Mouse (Mus musculus) hindbrain, embryonic 12.5 days (tissue): ENCODE data around the gene Mrfap1. TPM values are rescaled to one million over a fixed set of nuclear protein-coding genes. Genes with fewer than 3 reads are reported as not detected.
"Not testable (repeated sequence)": the region's sequence is repeated elsewhere in the genome, so short reads cannot be mapped to it uniquely, and the experiment has no call there.

Experiments
- ATAC-seq: fragments of 200-750 bp; cut with Nextera tagmentation; 2 replicates; pipeline ENCODE4 v1.8.0; 2017; ENCODE audit warnings: moderate TSS enrichment; ENCODE audit not compliant: low FRiP score
- H3K27ac ChIP-seq: fragments of 300-500 bp; sonication (generic); 2 replicates; pipeline ENCODE4 v1.5.1; 2016; ENCODE audit warnings: mild to moderate bottlenecking
- H3K27me3 ChIP-seq: fragments of 300-500 bp; sonication (generic); 2 replicates; pipeline ENCODE4 v1.6.1; 2016; ENCODE audit warnings: mild to moderate bottlenecking
- H3K36me3 ChIP-seq: fragments of 300-500 bp; sonication (generic); 2 replicates; pipeline ENCODE4 v1.6.1; 2016; ENCODE audit warnings: mild to moderate bottlenecking
- H3K4me1 ChIP-seq: fragments of 300-500 bp; sonication (generic); 2 replicates; pipeline ENCODE4 v1.6.1; 2016
- H3K4me2 ChIP-seq: fragments of 300-500 bp; sonication (generic); replicated peaks from 2 replicates; pipeline ENCODE4 v1.6.1; 2016; ENCODE audit warnings: mild to moderate bottlenecking
- H3K4me3 ChIP-seq: fragments of 300-500 bp; sonication (generic); 2 replicates; pipeline ENCODE4 v1.5.1; 2016; ENCODE audit warnings: mild to moderate bottlenecking
- H3K9ac ChIP-seq: fragments of 300-500 bp; sonication (generic); 2 replicates; pipeline ENCODE4 v1.6.1; 2016; ENCODE audit warnings: mild to moderate bottlenecking, moderate library complexity
- H3K9me3 ChIP-seq: fragments of 300-500 bp; sonication (generic); replicated peaks from 2 replicates; pipeline ENCODE4 v1.6.1; 2016; ENCODE audit warnings: mild to moderate bottlenecking
- WGBS: fragments of 180-500 bp; shearing (Covaris S2); methylation state at CpG from one replicate; pipeline ENCODE4 v1.1.7; 2016; 5-methylcytosine and 5-hydroxymethylcytosine counted together
- polyA plus RNA-seq: library from polyadenylated mRNA; unstranded; fragments of >200 nt; fragmentation: Nextera tagmentation; extraction: Ambion mirVana; gene quantifications from 2 replicates; pipeline ENCODE4 v1.2.1, GENCODE M21; 2016

The Mrfap1 gene
- polyA plus RNA-seq, 1 experiment from 2014 or later: 495 TPM

DNA sequence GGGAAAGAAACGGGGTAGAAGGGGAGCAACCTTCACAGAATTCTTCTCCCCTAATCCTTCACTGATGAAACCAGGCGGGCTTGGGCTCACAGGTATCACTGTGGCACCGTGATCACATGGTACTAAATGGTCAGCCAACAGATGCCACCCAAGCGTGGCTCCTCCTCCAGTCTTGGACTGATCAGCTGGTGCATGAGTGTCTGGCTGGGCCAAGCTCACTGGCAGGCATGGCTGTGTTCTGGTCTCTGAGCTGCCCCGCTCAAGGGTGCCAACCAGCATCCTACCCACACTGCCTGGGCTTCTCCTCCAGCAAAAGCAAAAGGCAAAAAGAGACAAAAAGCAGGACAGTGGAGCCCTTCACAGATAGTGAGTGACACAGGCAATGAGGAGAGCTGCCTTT lies 23.2 kb upstream of the Mrfap1 start:
- 92% methylated on average over 5 of the region's 5 CpGs for WGBS
- H3K9me3 ChIP-seq: no peaks in the 10 kb centered on the region
- ATAC-seq: no peak
- H3K4me2 ChIP-seq: no peak overlapping the region
- H3K4me1 ChIP-seq: no peaks in the 10 kb centered on the region
- no peaks in the 10 kb centered on the region for H3K27me3 ChIP-seq
- peaks cover 34% of the 10 kb centered on the region for H3K36me3 ChIP-seq
- H3K4me3 ChIP-seq: no peak overlapping the region
- H3K27ac ChIP-seq: no peak overlapping the region
- H3K9ac ChIP-seq: no peak overlapping the region

DNA sequence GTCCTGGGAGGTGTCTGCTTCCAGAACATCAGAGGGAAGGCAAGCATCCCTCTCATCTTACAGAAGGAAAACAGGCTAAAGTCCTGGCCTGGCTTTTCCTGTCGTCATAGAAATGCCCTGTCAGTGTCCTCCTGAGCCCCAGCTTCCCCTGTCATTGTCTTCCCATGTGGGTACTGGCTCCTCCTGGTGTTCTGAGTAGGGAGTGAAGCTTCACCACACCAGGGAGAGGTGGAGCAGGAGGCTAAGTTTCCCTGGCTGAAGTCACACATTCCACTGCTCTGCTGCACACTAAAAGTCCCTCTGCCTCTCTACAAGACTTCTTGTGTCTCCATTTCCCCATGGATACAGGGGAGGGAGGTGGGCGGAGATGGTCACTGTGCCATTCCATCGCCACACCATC lies 21.2 kb upstream of the Mrfap1 start:
- no peak overlapping the region for H3K4me2 ChIP-seq
- H3K9me3 ChIP-seq: no peaks in the 10 kb centered on the region
- no peak for ATAC-seq
- 56% methylated on average over 3 of the region's 3 CpGs for WGBS
- no peaks in the 10 kb centered on the region for H3K4me1 ChIP-seq
- no peak overlapping the region for H3K9ac ChIP-seq
- H3K27me3 ChIP-seq: no peaks in the 10 kb centered on the region
- no peak overlapping the region for H3K27ac ChIP-seq
- H3K4me3 ChIP-seq: no peak overlapping the region
- H3K36me3 ChIP-seq: peaks cover 32% of the 10 kb centered on the region

- WGBS: 74% methylated on average over 6 of the region's 6 CpGs
- Histone ChIP-seq H3K4me2 (no peak overlapping the region), H3K9me3 (no peaks in the 10 kb centered on the region), H3K36me3 (peaks cover 26% of the 10 kb centered on the region), H3K27ac (no peak overlapping the region), H3K4me1 (no peaks in the 10 kb centered on the region), H3K9ac (no peak overlapping the region), H3K4me3 (no peak overlapping the region), H3K27me3 (no peaks in the 10 kb centered on the region)
- ATAC-seq: no peak
Measured at GRCm38 (mm10) chr5:36814554-36814953, 18.0 kb upstream of the Mrfap1 start.

- Histone ChIP-seq H3K9ac (no peak overlapping the region), H3K27me3 (no peaks in the 10 kb centered on the region), H3K36me3 (peaks cover 16% of the 10 kb centered on the region), H3K4me3 (no peak overlapping the region), H3K27ac (no peak overlapping the region), H3K4me2 (no peak overlapping the region), H3K9me3 (no peaks in the 10 kb centered on the region), H3K4me1 (no peaks in the 10 kb centered on the region)
- 24% methylated on average over 3 of the region's 3 CpGs for WGBS
- peak; percentile 43; the same call in 1 of the 2 replicates for ATAC-seq
Measured at GRCm38 (mm10) chr5:36811413-36811812, 14.8 kb upstream of the Mrfap1 start.

GRCm38 (mm10) chr5:36810634-36811033 lies 14.1 kb upstream of the Mrfap1 start:
- no peaks in the 10 kb centered on the region for H3K9me3 ChIP-seq
- peaks cover 12% of the 10 kb centered on the region for H3K36me3 ChIP-seq
- no peak overlapping the region for H3K4me2 ChIP-seq
- no peaks in the 10 kb centered on the region for H3K27me3 ChIP-seq
- WGBS: 81% methylated on average over 3 of the region's 3 CpGs
- H3K9ac ChIP-seq: no peak overlapping the region
- H3K4me3 ChIP-seq: no peak overlapping the region
- H3K27ac ChIP-seq: no peak overlapping the region
- no peaks in the 10 kb centered on the region for H3K4me1 ChIP-seq
- ATAC-seq: peak; percentile 16; the same call in 1 of the 2 replicates

GRCm38 (mm10) chr5:36809123-36809522 lies 12.6 kb upstream of the Mrfap1 start:
- H3K4me3 ChIP-seq: no peak overlapping the region
- ATAC-seq: no peak
- no peaks in the 10 kb centered on the region for H3K27me3 ChIP-seq
- no peak overlapping the region for H3K27ac ChIP-seq
- 86% methylated on average over 7 of the region's 7 CpGs for WGBS
- H3K4me1 ChIP-seq: no peaks in the 10 kb centered on the region
- H3K4me2 ChIP-seq: no peak overlapping the region
- H3K9ac ChIP-seq: no peak overlapping the region
- H3K36me3 ChIP-seq: no peaks in the 10 kb centered on the region; the same call in 1 of the 2 replicates
- H3K9me3 ChIP-seq: no peaks in the 10 kb centered on the region

DNA sequence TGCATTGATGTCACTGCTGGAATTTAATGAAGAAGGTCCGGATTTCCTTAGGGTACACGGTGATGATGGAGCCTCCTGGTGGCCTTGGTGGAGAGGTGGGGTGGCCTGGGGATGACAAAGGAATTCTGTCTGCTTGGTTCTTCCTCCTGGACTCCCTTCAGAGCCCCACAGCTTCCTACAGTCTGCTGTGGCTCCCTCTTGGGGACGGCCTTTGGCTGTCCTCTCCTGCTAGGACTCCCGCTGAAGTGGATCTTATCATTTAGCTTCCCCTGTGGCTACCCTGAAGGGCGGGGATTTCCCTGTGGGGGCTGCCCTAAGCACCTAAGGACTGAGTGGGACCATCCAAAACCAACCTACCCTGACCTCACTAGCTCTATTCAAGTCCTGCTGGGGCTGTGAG lies 10.5 kb upstream of the Mrfap1 start:
- Histone ChIP-seq H3K27me3 (no peaks in the 10 kb centered on the region), H3K4me3 (no peak overlapping the region), H3K4me1 (no peaks in the 10 kb centered on the region), H3K4me2 (no peak overlapping the region), H3K9ac (no peak overlapping the region), H3K27ac (no peak overlapping the region), H3K36me3 (no peaks in the 10 kb centered on the region), H3K9me3 (no peaks in the 10 kb centered on the region)
- WGBS: 28% methylated on average over 5 of the region's 5 CpGs
- no peak for ATAC-seq

DNA sequence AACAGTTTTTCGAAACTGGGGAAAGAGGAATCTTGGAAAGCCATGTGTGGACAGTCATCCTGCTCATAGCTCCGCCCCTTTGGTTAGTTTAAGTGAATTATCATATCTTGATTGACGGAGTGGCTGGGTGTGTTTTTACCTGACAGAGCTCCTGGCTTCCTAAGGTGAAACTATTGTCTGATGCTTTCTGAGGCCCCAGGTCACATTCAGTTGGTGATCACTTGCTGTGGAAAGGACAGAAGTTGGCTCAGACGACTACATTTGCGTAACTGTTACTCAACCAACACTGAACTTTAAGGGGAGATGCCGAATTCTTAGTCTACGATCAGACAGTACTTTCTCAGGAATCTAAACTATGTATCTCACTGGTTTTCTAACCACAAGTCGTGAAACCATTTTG lies 719 bp upstream of the Mrfap1 start:
- Histone ChIP-seq H3K4me2 (peak overlapping the region; percentile 54), H3K36me3 (peaks cover 3% of the 10 kb centered on the region; the same call in 1 of the 2 replicates), H3K27ac (no peak overlapping the region), H3K9ac (0 out of 2 replicates have a peak overlapping the region, but pooled peaks have one; percentile 85), H3K27me3 (no peaks in the 10 kb centered on the region), H3K4me1 (peaks cover 13% of the 10 kb centered on the region), H3K9me3 (no peaks in the 10 kb centered on the region), H3K4me3 (peak overlapping the region; percentile 71)
- WGBS: 47% methylated on average over 8 of the region's 8 CpGs
- ATAC-seq: no peak

- Histone ChIP-seq H3K4me2 (peak overlapping the region; percentile 54), H3K9ac (peak overlapping the region; percentile 85), H3K4me3 (peak overlapping the region; percentile 71), H3K27ac (peak overlapping the region; percentile 95), H3K4me1 (peaks cover 13% of the 10 kb centered on the region)
- not testable (repeated sequence) for H3K27me3 ChIP-seq, H3K36me3 ChIP-seq, H3K9me3 ChIP-seq
- WGBS: 5% methylated on average over 36 of the region's 37 CpGs
- peak; percentile 56 for ATAC-seq
Measured at GRCm38 (mm10) chr5:36795647-36796295, 801 bp downstream of the Mrfap1 start.

DNA sequence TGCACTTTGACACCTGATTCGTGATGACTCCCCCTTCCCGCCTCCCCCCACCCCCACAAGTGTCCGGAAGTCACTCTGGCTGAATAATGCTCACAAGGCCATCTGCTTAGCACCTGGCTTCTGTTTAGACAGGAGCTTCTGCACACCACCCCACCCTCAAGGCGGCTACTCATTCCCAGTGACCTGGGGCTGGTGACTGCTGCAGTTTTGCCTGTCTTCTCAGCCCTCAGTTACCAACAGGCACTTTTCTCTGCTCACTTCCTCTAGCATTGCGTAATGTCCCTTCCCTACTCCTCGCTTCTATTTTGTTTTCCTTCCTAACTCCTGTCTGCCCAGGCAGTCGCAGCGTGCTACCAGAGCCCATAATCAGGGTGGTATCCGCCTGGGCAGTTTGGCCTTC lies 4.7 kb downstream of the Mrfap1 start:
- 79% methylated on average over 9 of the region's 9 CpGs for whole genome bisulfite sequencing
- H3K27me3 ChIP-seq: no peaks in the 10 kb centered on the region
- H3K4me2 ChIP-seq: no peak overlapping the region

GRCm38 (mm10) chr5:36786052-36786451 lies 10.5 kb downstream of the Mrfap1 start:
- no peaks in the 10 kb centered on the region for H3K36me3 ChIP-seq
- no peaks in the 10 kb centered on the region for H3K27me3 ChIP-seq
- H3K4me2 ChIP-seq: no peak overlapping the region
- no peak overlapping the region for H3K4me3 ChIP-seq
- H3K27ac ChIP-seq: no peak overlapping the region
- no peak for ATAC-seq
- H3K4me1 ChIP-seq: no peaks in the 10 kb centered on the region
- H3K9me3 ChIP-seq: no peaks in the 10 kb centered on the region
- H3K9ac ChIP-seq: no peak overlapping the region
- 93% methylated on average over 5 of the region's 5 CpGs for WGBS

More for the DNA sequence above, 4.7 kb downstream of the Mrfap1 start:
- ATAC-seq: no peak
- peaks cover 3% of the 10 kb centered on the region; the same call in 1 of the 2 replicates for H3K36me3 ChIP-seq
- H3K4me3 ChIP-seq: no peak overlapping the region
- H3K4me1 ChIP-seq: peaks cover 8% of the 10 kb centered on the region
- no peak overlapping the region for H3K9ac ChIP-seq
- H3K27ac ChIP-seq: no peak overlapping the region
- H3K9me3 ChIP-seq: no peaks in the 10 kb centered on the region

DNA sequence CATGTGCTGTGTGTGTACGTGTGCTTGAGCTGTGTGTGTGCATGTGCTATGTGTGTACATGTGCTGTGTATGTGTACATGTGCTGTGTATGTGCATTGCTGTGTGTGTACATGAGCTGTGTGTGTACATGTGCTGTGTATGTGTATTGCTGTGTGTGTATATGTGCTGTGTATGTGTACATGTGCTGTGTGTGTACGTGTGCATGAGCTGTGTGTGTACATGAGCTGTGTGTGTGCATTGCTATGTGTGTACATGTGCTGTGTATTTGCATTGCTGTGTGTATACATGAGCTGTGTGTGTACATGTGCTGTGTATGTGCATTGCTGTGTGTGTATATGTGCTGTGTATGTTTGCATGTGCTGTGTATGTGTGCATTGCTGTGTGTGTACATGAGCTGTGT lies 17.1 kb downstream of the Mrfap1 start:
- 91% methylated on average over 2 of the region's 2 CpGs for WGBS
- Histone ChIP-seq H3K9ac (no peak overlapping the region), H3K36me3 (no peaks in the 10 kb centered on the region), H3K27me3 (no peaks in the 10 kb centered on the region), H3K4me3 (no peak overlapping the region), H3K9me3 (0 out of 2 replicates have a peak, but pooled peaks cover 4% of the 10 kb centered on the region), H3K4me1 (peaks cover 3% of the 10 kb centered on the region; the same call in 1 of the 2 replicates), H3K27ac (no peak overlapping the region), H3K4me2 (no peak overlapping the region)
- ATAC-seq: no peak

- H3K27me3 ChIP-seq: no peaks in the 10 kb centered on the region
- H3K9me3 ChIP-seq: 0 out of 2 replicates have a peak, but pooled peaks cover 4% of the 10 kb centered on the region
- no peak overlapping the region for H3K4me2 ChIP-seq
- 94% methylated on average over 1 of the region's 2 CpGs for WGBS
- H3K27ac ChIP-seq: no peak overlapping the region
- ATAC-seq: no peak
- H3K4me1 ChIP-seq: peaks cover 3% of the 10 kb centered on the region; the same call in 1 of the 2 replicates
- H3K36me3 ChIP-seq: no peaks in the 10 kb centered on the region
- H3K4me3 ChIP-seq: no peak overlapping the region
- H3K9ac ChIP-seq: no peak overlapping the region
Measured at GRCm38 (mm10) chr5:36778901-36779300, 17.7 kb downstream of the Mrfap1 start.
